Mouse (Mus musculus): ENCODE measurements around the gene Sergef. TPM values are rescaled to one million over a fixed set of nuclear protein-coding genes. Genes with fewer than 3 reads are reported as not detected.
"Not testable (repeated sequence)": the region's sequence is repeated elsewhere in the genome, so short reads cannot be mapped to it uniquely, and the experiment has no call there.

Gene Sergef
- polyA plus RNA-seq, 1 experiment from 2014 or later, result 15.5 TPM

- H3K27me3 ChIP-seq (ENCODE audit: insufficient read depth, low read length); H3K36me3 ChIP-seq (ENCODE audit: insufficient read depth, low read length); H3K9me3 ChIP-seq (replicated peaks; ENCODE audit: low read length); ATAC-seq (replicated peaks; ENCODE audit: low FRiP score, low read depth); H3K27ac ChIP-seq; H3K4me2 ChIP-seq (ENCODE audit: low read length); H3K4me3 ChIP-seq (replicated peaks; ENCODE audit: low read depth, low read length); H3K9ac ChIP-seq (ENCODE audit: low read depth, low read length); H3K4me1 ChIP-seq (replicated peaks; ENCODE audit: insufficient read depth, low read length): not testable (repeated sequence)
- WGBS, result 75% methylated on average over 8 of the region's 9 CpGs
- peak; percentile 67 for TF ChIP-seq CTCF (IDR thresholded peaks at IDR 0.05; ENCODE audit: low read depth)
- DNase-seq (ENCODE audit: low spot score), result peak; percentile 46
These were observed 70.1 kb downstream of the Sergef start for GRCm38 (mm10) chr7:46569509-46569908.

- Histone ChIP-seq H3K27me3 (ENCODE audit: insufficient read depth, low read length) (no peaks in the 10 kb centered on the region), H3K27ac (no peak overlapping the region), H3K9me3 (replicated peaks; ENCODE audit: low read length) (no peaks in the 10 kb centered on the region), H3K4me1 (replicated peaks; ENCODE audit: insufficient read depth, low read length) (no peaks in the 10 kb centered on the region), H3K9ac (ENCODE audit: low read depth, low read length) (no peak overlapping the region), H3K36me3 (ENCODE audit: insufficient read depth, low read length) (no peaks in the 10 kb centered on the region), H3K4me3 (replicated peaks; ENCODE audit: low read depth, low read length) (no peak overlapping the region), H3K4me2 (ENCODE audit: low read length) (no peak overlapping the region)
- whole genome bisulfite sequencing, result 88% methylated on average over 8 of the region's 8 CpGs
- no peak for TF ChIP-seq CTCF (IDR thresholded peaks at IDR 0.05; ENCODE audit: low read depth)
- no peak for ATAC-seq (replicated peaks; ENCODE audit: low FRiP score, low read depth)
- no peak for DNase-seq (ENCODE audit: low spot score)
These were observed 73.1 kb downstream of the Sergef start for GRCm38 (mm10) chr7:46566318-46567007.

GRCm38 (mm10) chr7:46565374-46565773 is 74.2 kb downstream of the Sergef start:
- DNase-seq (ENCODE audit: low spot score) (no peak), ATAC-seq (replicated peaks; ENCODE audit: low FRiP score, low read depth) (no peak)
- Histone ChIP-seq H3K27me3 (ENCODE audit: insufficient read depth, low read length) (no peaks in the 10 kb centered on the region), H3K4me3 (replicated peaks; ENCODE audit: low read depth, low read length) (no peak overlapping the region), H3K27ac (no peak overlapping the region), H3K4me2 (ENCODE audit: low read length) (no peak overlapping the region), H3K36me3 (ENCODE audit: insufficient read depth, low read length) (no peaks in the 10 kb centered on the region), H3K9me3 (replicated peaks; ENCODE audit: low read length) (no peaks in the 10 kb centered on the region), H3K9ac (ENCODE audit: low read depth, low read length) (no peak overlapping the region), H3K4me1 (replicated peaks; ENCODE audit: insufficient read depth, low read length) (no peaks in the 10 kb centered on the region)
- WGBS, result 93% methylated on average over 7 of the region's 7 CpGs
- TF ChIP-seq CTCF (IDR thresholded peaks at IDR 0.05; ENCODE audit: low read depth), result no peak; the same call in 1 of the 2 replicates

GRCm38 (mm10) chr7:46563801-46564200 is 75.8 kb downstream of the Sergef start:
- Histone ChIP-seq H3K27me3 (ENCODE audit: insufficient read depth, low read length) (no peaks in the 10 kb centered on the region), H3K4me3 (replicated peaks; ENCODE audit: low read depth, low read length) (no peak overlapping the region), H3K36me3 (ENCODE audit: insufficient read depth, low read length) (no peaks in the 10 kb centered on the region), H3K27ac (no peak overlapping the region), H3K9ac (ENCODE audit: low read depth, low read length) (no peak overlapping the region), H3K9me3 (replicated peaks; ENCODE audit: low read length) (no peaks in the 10 kb centered on the region), H3K4me2 (ENCODE audit: low read length) (no peak overlapping the region), H3K4me1 (replicated peaks; ENCODE audit: insufficient read depth, low read length) (no peaks in the 10 kb centered on the region)
- DNase-seq (ENCODE audit: low spot score) (no peak), ATAC-seq (replicated peaks; ENCODE audit: low FRiP score, low read depth) (no peak)
- peak; percentile 49 for TF ChIP-seq CTCF (IDR thresholded peaks at IDR 0.05; ENCODE audit: low read depth)

GRCm38 (mm10) chr7:46560061-46560460 is 79.5 kb downstream of the Sergef start:
- TF ChIP-seq CTCF (IDR thresholded peaks at IDR 0.05; ENCODE audit: low read depth), result no peak
- Histone ChIP-seq H3K4me3 (replicated peaks; ENCODE audit: low read depth, low read length) (no peak overlapping the region), H3K4me2 (ENCODE audit: low read length) (no peak overlapping the region), H3K4me1 (replicated peaks; ENCODE audit: insufficient read depth, low read length) (no peaks in the 10 kb centered on the region), H3K27ac (no peak overlapping the region), H3K27me3 (ENCODE audit: insufficient read depth, low read length) (no peaks in the 10 kb centered on the region), H3K36me3 (ENCODE audit: insufficient read depth, low read length) (no peaks in the 10 kb centered on the region), H3K9me3 (replicated peaks; ENCODE audit: low read length) (no peaks in the 10 kb centered on the region), H3K9ac (ENCODE audit: low read depth, low read length) (no peak overlapping the region)
- DNase-seq (ENCODE audit: low spot score) (no peak), ATAC-seq (replicated peaks; ENCODE audit: low FRiP score, low read depth) (no peak)
- 84% methylated on average over 2 of the region's 2 CpGs for WGBS

GRCm38 (mm10) chr7:46559643-46560042 is 80.0 kb downstream of the Sergef start:
- no peak overlapping the region for H3K9ac ChIP-seq (ENCODE audit: low read depth, low read length)
- no peak overlapping the region for H3K4me2 ChIP-seq (ENCODE audit: low read length)
- ATAC-seq (replicated peaks; ENCODE audit: low FRiP score, low read depth) (no peak), DNase-seq (ENCODE audit: low spot score) (no peak)
- H3K4me3 ChIP-seq (replicated peaks; ENCODE audit: low read depth, low read length), result no peak overlapping the region
- H3K4me1 ChIP-seq (replicated peaks; ENCODE audit: insufficient read depth, low read length), result no peaks in the 10 kb centered on the region
- no peaks in the 10 kb centered on the region for H3K9me3 ChIP-seq (replicated peaks; ENCODE audit: low read length)
- H3K27me3 ChIP-seq (ENCODE audit: insufficient read depth, low read length), result no peaks in the 10 kb centered on the region
- no peak overlapping the region for H3K27ac ChIP-seq
- no peaks in the 10 kb centered on the region for H3K36me3 ChIP-seq (ENCODE audit: insufficient read depth, low read length)
- 85% methylated on average over 6 of the region's 6 CpGs for WGBS
- no peak for TF ChIP-seq CTCF (IDR thresholded peaks at IDR 0.05; ENCODE audit: low read depth)

- Histone ChIP-seq H3K36me3 (ENCODE audit: insufficient read depth, low read length) (no peaks in the 10 kb centered on the region), H3K9me3 (replicated peaks; ENCODE audit: low read length) (no peaks in the 10 kb centered on the region), H3K27me3 (ENCODE audit: insufficient read depth, low read length) (no peaks in the 10 kb centered on the region), H3K4me3 (replicated peaks; ENCODE audit: low read depth, low read length) (no peak overlapping the region), H3K27ac (no peak overlapping the region), H3K9ac (ENCODE audit: low read depth, low read length) (no peak overlapping the region), H3K4me2 (ENCODE audit: low read length) (no peak overlapping the region), H3K4me1 (replicated peaks; ENCODE audit: insufficient read depth, low read length) (no peaks in the 10 kb centered on the region)
- no peak for DNase-seq (ENCODE audit: low spot score)
- 73% methylated on average over 5 of the region's 5 CpGs for WGBS
- TF ChIP-seq CTCF (IDR thresholded peaks at IDR 0.05; ENCODE audit: low read depth), result no peak
- no peak for ATAC-seq (replicated peaks; ENCODE audit: low FRiP score, low read depth)
These were observed 80.6 kb downstream of the Sergef start for GRCm38 (mm10) chr7:46559006-46559405.
